Mouse (Mus musculus): ENCODE data around the gene Rnls.
A peak's percentile ranks its signal among the peaks of the same experiment; 100 is the strongest.

Rnls gene

GRCm38 (mm10) chr19:33262421-33262820 is 129.7 kb downstream of the Rnls start:
- DNase-seq (ENCODE audit: low read depth, low spot score) = no peak

GRCm38 (mm10) chr19:33259164-33259563 is 132.9 kb downstream of the Rnls start:
- no peak for DNase-seq (ENCODE audit: low read depth, low spot score)

- no peak for DNase-seq (ENCODE audit: low read depth, low spot score)
Observed at GRCm38 (mm10) chr19:33253893-33254292, 138.2 kb downstream of the Rnls start.

- no peak for DNase-seq (ENCODE audit: low read depth, low spot score)
Observed at GRCm38 (mm10) chr19:33252226-33252625, 139.9 kb downstream of the Rnls start.

- peak; percentile 25 for DNase-seq (ENCODE audit: low read depth, low spot score)
Observed at GRCm38 (mm10) chr19:33244196-33244595, 147.9 kb downstream of the Rnls start.

- DNase-seq (ENCODE audit: low read depth, low spot score) = no peak
Observed at GRCm38 (mm10) chr19:33240386-33240785, 151.7 kb downstream of the Rnls start.

GRCm38 (mm10) chr19:33232902-33233301 is 159.2 kb downstream of the Rnls start:
- DNase-seq (ENCODE audit: low read depth, low spot score) = no peak

GRCm38 (mm10) chr19:33231303-33231702 is 160.8 kb downstream of the Rnls start:
- no peak for DNase-seq (ENCODE audit: low read depth, low spot score)

GRCm38 (mm10) chr19:33227004-33227403 is 165.1 kb downstream of the Rnls start:
- peak; percentile 83 for DNase-seq (ENCODE audit: low read depth, low spot score)

GRCm38 (mm10) chr19:33225858-33226705 is 166.0 kb downstream of the Rnls start:
- DNase-seq (ENCODE audit: low read depth, low spot score) = no peak

- no peak for DNase-seq (ENCODE audit: low read depth, low spot score)
Observed at GRCm38 (mm10) chr19:33225002-33225376, 167.1 kb downstream of the Rnls start.

- DNase-seq (ENCODE audit: low read depth, low spot score) = peak; percentile 32
Observed at GRCm38 (mm10) chr19:33224181-33225001, 167.7 kb downstream of the Rnls start.

- no peak for DNase-seq (ENCODE audit: low read depth, low spot score)
Observed at GRCm38 (mm10) chr19:33223766-33224165, 168.3 kb downstream of the Rnls start.

GRCm38 (mm10) chr19:33223276-33223675 is 168.8 kb downstream of the Rnls start:
- no peak for DNase-seq (ENCODE audit: low read depth, low spot score)

- no peak for DNase-seq (ENCODE audit: low read depth, low spot score)
Observed at GRCm38 (mm10) chr19:33222595-33223223, 169.4 kb downstream of the Rnls start.

GRCm38 (mm10) chr19:33217791-33218300 is 174.2 kb downstream of the Rnls start:
- DNase-seq (ENCODE audit: low read depth, low spot score) = no peak

GRCm38 (mm10) chr19:33209709-33210108 is 182.4 kb downstream of the Rnls start:
- DNase-seq (ENCODE audit: low read depth, low spot score) = no peak

- no peak for DNase-seq (ENCODE audit: low read depth, low spot score)
Observed at GRCm38 (mm10) chr19:33207991-33208390, 184.1 kb downstream of the Rnls start.

- DNase-seq (ENCODE audit: low read depth, low spot score) = no peak
Observed at GRCm38 (mm10) chr19:33205389-33205788, 186.7 kb downstream of the Rnls start.

- DNase-seq (ENCODE audit: low read depth, low spot score) = no peak
Observed at GRCm38 (mm10) chr19:33202422-33202821, 189.7 kb downstream of the Rnls start.

- no peak for DNase-seq (ENCODE audit: low read depth, low spot score)
Observed at GRCm38 (mm10) chr19:33201181-33201580, 190.9 kb downstream of the Rnls start.

- no peak for DNase-seq (ENCODE audit: low read depth, low spot score)
Observed at GRCm38 (mm10) chr19:33192064-33192463, 200.0 kb downstream of the Rnls start.
